Mouse (Mus musculus): ENCODE results near the gene Mpzl2. TPM values are rescaled to one million over a fixed set of nuclear protein-coding genes. Genes with fewer than 3 reads are reported as not detected.
"Not testable (repeated sequence)": the region's sequence is repeated elsewhere in the genome, so short reads cannot be mapped to it uniquely, and the experiment has no call there.

Mpzl2 gene
- polyA plus RNA-seq, 2 experiments from 2014 or later, result 0.16 to 0.24 TPM

- not testable (repeated sequence) for ATAC-seq
Observed at GRCm38 (mm10) chr9:45037803-45038202, 1.8 kb upstream of the Mpzl2 start.

- no peak for ATAC-seq
Observed at GRCm38 (mm10) chr9:45040066-45040845, 657 bp downstream of the Mpzl2 start.

GRCm38 (mm10) chr9:45041131-45041838 is 1.7 kb downstream of the Mpzl2 start:
- ATAC-seq, result no peak

- peak; percentile 70 for ATAC-seq
Observed at GRCm38 (mm10) chr9:45042056-45042720, 2.6 kb downstream of the Mpzl2 start.

GRCm38 (mm10) chr9:45042947-45043346 is 3.3 kb downstream of the Mpzl2 start:
- ATAC-seq, result no peak

GRCm38 (mm10) chr9:45046973-45047372 is 7.4 kb downstream of the Mpzl2 start:
- no peak for ATAC-seq

- peak; percentile 75 for ATAC-seq
Observed at GRCm38 (mm10) chr9:45048511-45048910, 8.9 kb downstream of the Mpzl2 start.

GRCm38 (mm10) chr9:45049731-45050130 is 10.1 kb downstream of the Mpzl2 start:
- ATAC-seq, result no peak

GRCm38 (mm10) chr9:45050301-45050700 is 10.7 kb downstream of the Mpzl2 start:
- ATAC-seq, result no peak

- peak; percentile 78 for ATAC-seq
Observed at GRCm38 (mm10) chr9:45055082-45055713, 15.6 kb downstream of the Mpzl2 start, which contains the start of gene Mpzl3. TSS of gene Mpzl3 (plus strand) at chr9:45055186.

GRCm38 (mm10) chr9:45058304-45058940 is 18.8 kb downstream of the Mpzl2 start:
- ATAC-seq, result no peak

GRCm38 (mm10) chr9:45060151-45060550 is 20.6 kb downstream of the Mpzl2 start:
- ATAC-seq, result no peak

- peak; percentile 65 for ATAC-seq
Observed at GRCm38 (mm10) chr9:45062677-45063076, 23.1 kb downstream of the Mpzl2 start.

- no peak for ATAC-seq
Observed at GRCm38 (mm10) chr9:45064421-45064820, 24.8 kb downstream of the Mpzl2 start.

- no peak for ATAC-seq
Observed at GRCm38 (mm10) chr9:45066735-45067134, 27.1 kb downstream of the Mpzl2 start.

GRCm38 (mm10) chr9:45071800-45072199 is 32.2 kb downstream of the Mpzl2 start:
- no peak for ATAC-seq

GRCm38 (mm10) chr9:45077859-45078258 is 38.3 kb downstream of the Mpzl2 start:
- no peak for ATAC-seq

- peak; percentile 53 for ATAC-seq
Observed at GRCm38 (mm10) chr9:45079011-45079410, 39.4 kb downstream of the Mpzl2 start, which contains the start of gene Jaml. TSS of gene Jaml (plus strand) at chr9:45079183.

- ATAC-seq, result peak; percentile 84
Observed at GRCm38 (mm10) chr9:45083132-45083531, 43.5 kb downstream of the Mpzl2 start.

GRCm38 (mm10) chr9:45084556-45084955 is 45.0 kb downstream of the Mpzl2 start:
- no peak for ATAC-seq

GRCm38 (mm10) chr9:45085741-45086690 is 46.4 kb downstream of the Mpzl2 start:
- no peak for ATAC-seq

Data from CD4-positive, CD25-positive, alpha-beta regulatory T cell, adult 4 months (primary cell).